Mouse (Mus musculus) megakaryocyte-erythroid progenitor cell, adult 5 weeks (primary cell): ENCODE data around the gene Gnb1l. TPM values are rescaled to one million over a fixed set of nuclear protein-coding genes. Genes with fewer than 3 reads are reported as not detected.

ENCODE experiments used
- polyA plus RNA-seq: library from polyadenylated mRNA; stranded (reverse); fragments of >175 nt; gene quantifications from 2 replicates; pipeline ENCODE4 v1.2.3, GENCODE M21; 2012

The Gnb1l gene
- 9.5 and 11.6 TPM in 2 replicates for polyA plus RNA-seq

DNA sequence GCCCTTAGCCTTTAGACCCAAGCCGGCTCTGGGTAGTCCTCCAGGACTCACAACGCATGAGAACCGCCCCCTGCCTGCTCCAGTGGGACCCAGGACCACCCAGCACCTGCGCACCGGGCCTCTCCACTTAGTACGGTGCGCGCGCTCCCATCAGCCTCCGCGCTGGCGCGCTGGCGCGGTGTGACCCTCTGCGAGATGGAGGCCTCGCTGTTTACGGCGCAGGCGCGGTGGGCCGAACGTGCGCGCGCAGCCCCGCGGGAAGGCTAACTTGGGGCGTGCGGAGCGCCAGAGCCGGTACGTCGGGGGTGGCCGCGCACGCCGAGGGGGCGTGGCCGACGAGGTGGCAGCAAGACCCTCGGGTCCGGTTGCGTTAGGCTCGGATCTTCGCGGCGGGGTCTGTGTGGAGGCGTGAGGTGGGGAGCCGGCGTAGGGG, at the start of gene Gnb1l, which contains the start of gene Rtl10:
Gene Gnb1l (plus strand): TSS at position 156 of the 433 bp plus-strand sequence.
Gene Rtl10 (plus strand): TSS at position 344 of the 433 bp plus-strand sequence.

DNA sequence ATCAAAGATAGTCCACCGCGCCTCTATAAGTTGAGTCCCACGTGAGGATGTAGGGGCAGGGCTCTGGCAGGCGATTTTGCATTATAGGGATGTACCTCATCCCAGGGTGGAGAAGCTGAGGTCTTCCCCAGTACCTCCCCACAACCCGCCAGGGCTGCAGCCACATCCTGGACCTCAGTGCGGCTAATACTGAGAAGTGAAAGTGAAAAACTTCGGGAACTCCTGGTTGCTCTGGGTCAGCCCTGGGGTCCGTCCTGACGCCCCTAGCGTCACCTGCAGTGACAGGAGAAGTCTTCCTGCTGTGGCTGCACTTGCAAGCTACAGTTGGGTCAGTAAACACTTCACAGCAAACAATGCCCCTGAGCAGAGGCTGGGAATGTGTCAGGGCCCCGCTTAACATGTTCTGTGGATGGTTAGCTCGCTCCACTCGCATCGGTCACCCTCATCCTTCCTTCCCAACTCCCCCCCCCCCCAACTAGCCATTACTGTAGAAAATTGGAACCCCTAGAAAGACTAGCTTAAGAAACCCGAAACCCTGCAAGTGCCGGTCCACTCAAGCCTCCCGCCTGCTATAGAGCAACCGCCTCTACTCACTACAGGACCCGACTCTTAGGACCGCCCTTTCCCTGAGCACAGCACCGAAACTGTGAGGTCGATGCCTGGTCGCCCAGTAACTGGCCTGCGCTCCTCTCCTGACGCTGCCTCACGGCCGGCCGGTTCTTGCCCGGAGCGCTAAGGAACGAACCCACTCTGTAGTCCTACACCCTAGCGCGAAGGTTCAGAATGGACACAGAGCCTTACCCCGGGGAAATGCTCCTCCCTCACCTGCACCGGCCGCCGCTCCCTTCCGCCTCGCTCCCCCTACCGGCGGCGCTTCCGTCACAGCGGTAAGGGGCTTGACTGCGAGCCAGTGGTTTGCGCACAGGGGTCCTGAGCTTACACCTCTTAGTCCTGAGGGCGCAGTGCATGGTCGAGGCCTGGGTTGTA, 91.6 kb downstream of the Gnb1l start, which contains the start of gene Tbx1:
Gene Tbx1 (minus strand): TSS at position 868 of the 987 bp plus-strand sequence.

Other genes starting within 250 kb of the Gnb1l start
- 993 and 1,045 TPM in 2 replicates for gene Ranbp1, start 250.0 kb upstream of the Gnb1l start, polyA plus RNA-seq
- not detected in 2 replicates for gene Gm49776, start 240.4 kb upstream of the Gnb1l start, polyA plus RNA-seq
- 5.6 and 7.1 TPM in 2 replicates for gene Dgcr8, start 209.5 kb upstream of the Gnb1l start, polyA plus RNA-seq
- 13.4 and 21.9 TPM in 2 replicates for gene Tango2, start 150.6 kb upstream of the Gnb1l start, polyA plus RNA-seq
- 9.6 and 15.0 TPM in 2 replicates for gene Arvcf, start 150.5 kb upstream of the Gnb1l start, polyA plus RNA-seq
- 16.9 and 21.2 TPM in 2 replicates for gene Txnrd2, start 72.3 kb upstream of the Gnb1l start, polyA plus RNA-seq
- 45.8 and 47.0 TPM in 2 replicates for gene Comt, start 71.9 kb upstream of the Gnb1l start, polyA plus RNA-seq
- gene Rtl10, start 188 bp downstream of the Gnb1l start, polyA plus RNA-seq: 3.4 and 3.5 TPM in 2 replicates
- 0.02 and 0.05 TPM in 2 replicates for gene Tbx1, start 92.0 kb downstream of the Gnb1l start, polyA plus RNA-seq
- gene Gp1bb, start 123.7 kb downstream of the Gnb1l start, polyA plus RNA-seq: 39.2 and 52.5 TPM in 2 replicates
- gene Gm49601, start 127.7 kb downstream of the Gnb1l start, polyA plus RNA-seq: 2.0 and 4.7 TPM in 2 replicates
- 6.9 and 10.6 TPM in 2 replicates for gene Sept5, start 131.2 kb downstream of the Gnb1l start, polyA plus RNA-seq